Mouse (Mus musculus) kidney, adult 11 months (tissue): Measurements from ENCODE around the gene Thnsl1.

Source experiments
- DNase-seq: peaks from one replicate; pipeline ENCODE4 v3.0.0; 2022

Gene Thnsl1

GRCm38 (mm10) chr2:21204912-21205830, at the start of gene Thnsl1, which contains the start of gene Enkur:
Gene Thnsl1 (plus strand): TSS chr2:21205724.
Gene Enkur (minus strand): TSS chr2:21205365.
- peak; percentile 98 for DNase-seq

DNA sequence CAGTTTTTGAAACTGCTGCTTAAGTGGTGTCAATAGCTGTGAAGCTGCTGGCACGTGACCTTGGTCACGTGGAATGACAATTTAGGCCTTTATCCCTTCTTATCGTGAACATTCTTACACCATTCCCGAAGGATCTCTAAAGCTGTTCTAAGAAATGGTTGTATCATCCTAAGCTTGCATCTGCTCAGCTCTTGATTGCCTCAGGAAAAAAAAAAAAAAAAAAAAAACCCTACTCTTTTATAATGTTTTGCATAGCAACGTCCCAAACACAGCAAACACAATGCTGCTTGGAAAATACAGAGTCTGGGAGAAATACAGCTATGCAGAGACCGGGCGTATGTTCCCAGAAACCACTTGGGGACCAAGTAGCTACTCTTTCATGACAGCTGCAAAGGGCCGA, 41.2 kb upstream of the Thnsl1 start:
- no peak for DNase-seq

DNA sequence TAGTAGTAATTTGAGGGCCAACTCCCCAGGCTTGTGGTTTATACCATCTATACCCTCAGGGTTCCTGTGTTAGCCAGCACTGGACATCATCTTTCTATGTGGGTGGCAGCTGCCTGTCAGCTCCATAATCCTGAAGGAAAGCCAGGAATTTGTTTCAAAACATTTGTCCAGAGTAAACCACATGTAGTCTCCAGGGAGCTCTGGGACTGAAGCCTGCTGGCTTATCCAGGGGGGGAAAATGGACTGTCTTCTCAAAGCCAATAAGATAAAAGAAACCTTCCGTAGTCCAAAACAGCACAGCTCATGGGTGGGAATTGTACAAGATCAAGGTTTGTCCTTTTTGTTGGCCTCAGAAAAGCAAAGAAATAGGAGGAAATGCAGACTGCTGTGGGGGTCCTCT, 37.6 kb upstream of the Thnsl1 start:
- no peak for DNase-seq

DNA sequence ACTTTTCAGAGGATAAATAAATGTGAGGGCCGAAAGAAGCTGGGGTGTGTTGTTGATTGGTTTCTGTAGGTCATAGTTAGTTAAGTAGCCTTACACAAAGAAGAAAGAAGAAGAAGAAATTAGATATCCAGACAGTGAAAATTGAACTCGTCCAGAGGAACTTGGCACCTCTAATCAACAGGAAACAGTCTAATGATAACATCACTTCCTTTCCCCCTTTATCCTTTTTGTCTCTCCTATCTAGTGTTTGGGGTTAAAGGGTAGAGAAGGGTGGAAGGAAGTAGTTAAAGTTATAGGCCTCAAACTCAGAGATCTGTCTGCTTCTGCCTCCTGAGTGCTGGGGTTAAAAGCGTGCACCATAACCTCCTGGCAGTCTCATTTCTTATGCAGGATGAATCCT, 32.7 kb upstream of the Thnsl1 start:
- no peak for DNase-seq

DNA sequence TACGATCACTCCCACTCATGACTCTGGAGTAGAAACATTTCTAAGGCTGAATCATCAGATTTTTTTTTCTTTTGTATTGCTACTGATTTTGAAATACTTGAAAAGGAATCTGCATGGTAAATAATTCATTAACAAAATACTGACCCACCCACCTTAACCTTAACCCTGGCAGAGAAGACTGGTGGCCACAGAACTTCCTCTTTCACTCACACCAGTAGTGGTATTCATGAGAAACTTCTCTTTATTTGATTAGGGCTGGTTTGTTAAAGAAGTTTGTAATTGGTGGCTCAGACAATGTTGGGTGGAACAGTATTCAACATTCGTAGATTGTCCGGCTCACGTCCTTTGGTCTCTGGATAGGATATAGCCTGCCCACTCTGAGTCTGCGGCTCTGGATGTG, 26.4 kb upstream of the Thnsl1 start:
- no peak for DNase-seq

- no peak for DNase-seq
Observed at GRCm38 (mm10) chr2:21182811-21183210, 22.7 kb upstream of the Thnsl1 start.

DNA sequence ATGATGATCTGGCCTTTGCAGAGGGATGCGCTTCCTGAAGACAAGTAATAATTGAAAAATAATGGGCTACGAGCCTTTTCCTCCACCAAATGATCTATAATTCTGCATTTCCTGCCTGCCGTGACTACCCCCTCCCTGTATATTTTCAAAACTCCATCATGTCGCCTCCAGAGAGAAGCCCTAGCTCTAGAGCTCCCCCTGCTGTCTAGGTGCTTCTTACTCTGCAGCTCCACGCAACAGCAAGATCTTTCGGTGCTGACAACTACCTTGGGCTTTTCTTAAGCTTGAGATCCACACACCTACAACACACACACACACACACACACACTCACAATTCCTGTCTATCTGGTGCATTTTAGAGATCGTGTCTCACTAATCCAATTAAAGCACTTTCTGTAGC, 17.9 kb upstream of the Thnsl1 start:
- peak; percentile 21 for DNase-seq

GRCm38 (mm10) chr2:21188610-21189009, 16.9 kb upstream of the Thnsl1 start:
- no peak for DNase-seq

GRCm38 (mm10) chr2:21191232-21191631, 14.3 kb upstream of the Thnsl1 start:
- no peak for DNase-seq

DNA sequence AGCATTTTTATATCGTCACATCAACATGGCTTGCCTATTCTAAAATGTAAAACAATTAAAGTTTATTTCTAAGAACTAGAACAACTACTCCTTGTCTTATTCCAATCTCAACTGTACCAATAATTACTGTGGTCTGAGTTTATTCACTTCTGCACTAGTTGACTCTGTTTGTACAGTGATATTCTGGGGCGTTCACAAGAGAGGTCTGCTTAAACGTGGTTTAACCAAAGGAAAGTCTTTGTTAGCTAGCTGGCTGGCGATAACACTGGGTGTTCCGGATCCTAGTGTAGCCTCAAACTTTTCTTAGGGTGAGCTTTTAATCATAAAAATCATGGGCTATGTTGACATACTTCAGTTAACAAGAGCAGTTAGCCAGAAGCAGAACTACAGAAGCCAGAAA, 10.3 kb upstream of the Thnsl1 start:
- DNase-seq, result no peak

GRCm38 (mm10) chr2:21199051-21199450, 6.5 kb upstream of the Thnsl1 start:
- DNase-seq, result no peak

GRCm38 (mm10) chr2:21202754-21203153, 2.8 kb upstream of the Thnsl1 start:
- DNase-seq, result no peak

DNA sequence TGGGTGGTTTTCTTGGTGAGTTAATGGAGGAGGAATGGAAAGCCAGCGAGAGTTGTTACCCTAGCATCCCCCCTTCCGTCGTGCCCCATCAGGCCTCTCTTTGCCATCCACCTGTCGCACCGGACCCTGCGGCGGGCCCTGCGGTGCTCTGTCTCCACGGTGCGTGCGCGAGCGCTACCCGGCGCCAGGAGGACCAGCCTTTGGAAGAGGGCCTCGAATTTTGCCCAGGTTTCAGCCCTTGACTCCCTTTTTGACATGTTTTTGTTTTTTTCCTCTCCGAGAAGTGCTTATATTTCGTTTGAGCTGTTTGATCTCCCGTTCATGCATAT, 271 bp downstream of the Thnsl1 start:
- DNase-seq, result no peak

GRCm38 (mm10) chr2:21206278-21206677, 754 bp downstream of the Thnsl1 start:
- no peak for DNase-seq

GRCm38 (mm10) chr2:21211361-21211760, 5.8 kb downstream of the Thnsl1 start:
- no peak for DNase-seq

- DNase-seq, result no peak
Observed at GRCm38 (mm10) chr2:21214322-21214721, 8.8 kb downstream of the Thnsl1 start.

GRCm38 (mm10) chr2:21215284-21215683, 9.8 kb downstream of the Thnsl1 start:
- DNase-seq, result no peak

- DNase-seq, result no peak
Observed at GRCm38 (mm10) chr2:21222453-21223384, 17.2 kb downstream of the Thnsl1 start.

- DNase-seq, result no peak
Observed at GRCm38 (mm10) chr2:21230276-21230675, 24.8 kb downstream of the Thnsl1 start.

GRCm38 (mm10) chr2:21231147-21231546, 25.6 kb downstream of the Thnsl1 start:
- DNase-seq, result no peak

DNA sequence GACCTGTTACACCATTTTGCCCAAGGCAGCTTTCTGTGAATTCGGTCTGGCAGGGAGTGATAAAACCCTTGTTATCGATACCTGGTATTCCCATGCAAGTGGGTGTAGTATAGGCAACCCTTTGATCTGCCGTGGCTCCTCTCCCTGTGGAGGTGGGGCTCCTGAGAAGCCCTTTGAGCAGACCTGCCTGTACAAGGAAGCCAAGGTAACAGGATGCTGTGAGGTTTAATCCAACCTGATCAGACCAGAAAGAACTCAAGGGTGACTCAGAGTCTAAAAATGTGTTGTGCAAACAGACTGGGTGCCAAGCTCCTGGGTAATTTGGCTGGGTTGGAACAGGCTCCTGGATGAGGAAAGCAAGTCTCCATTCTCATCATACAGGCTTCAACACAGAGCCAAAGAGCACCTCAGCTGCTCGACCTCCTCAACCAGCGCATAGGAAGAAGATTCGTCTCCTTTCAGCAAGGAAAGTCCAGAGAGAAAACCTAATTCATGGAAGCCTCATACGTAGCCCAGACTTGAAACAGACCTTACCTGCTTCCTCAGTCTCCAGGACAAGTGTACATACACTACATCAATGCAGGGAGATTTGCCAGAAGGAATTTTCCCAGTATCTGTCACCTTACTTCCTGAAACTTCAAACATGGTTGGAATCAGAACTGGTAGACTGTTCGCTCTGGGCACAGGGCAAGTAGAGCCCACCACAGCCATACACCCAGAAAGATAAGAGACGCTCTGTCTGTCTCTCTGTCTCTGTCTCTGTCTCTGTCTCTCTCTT, 29.5 kb downstream of the Thnsl1 start:
- DNase-seq, result peak; percentile 37

DNA sequence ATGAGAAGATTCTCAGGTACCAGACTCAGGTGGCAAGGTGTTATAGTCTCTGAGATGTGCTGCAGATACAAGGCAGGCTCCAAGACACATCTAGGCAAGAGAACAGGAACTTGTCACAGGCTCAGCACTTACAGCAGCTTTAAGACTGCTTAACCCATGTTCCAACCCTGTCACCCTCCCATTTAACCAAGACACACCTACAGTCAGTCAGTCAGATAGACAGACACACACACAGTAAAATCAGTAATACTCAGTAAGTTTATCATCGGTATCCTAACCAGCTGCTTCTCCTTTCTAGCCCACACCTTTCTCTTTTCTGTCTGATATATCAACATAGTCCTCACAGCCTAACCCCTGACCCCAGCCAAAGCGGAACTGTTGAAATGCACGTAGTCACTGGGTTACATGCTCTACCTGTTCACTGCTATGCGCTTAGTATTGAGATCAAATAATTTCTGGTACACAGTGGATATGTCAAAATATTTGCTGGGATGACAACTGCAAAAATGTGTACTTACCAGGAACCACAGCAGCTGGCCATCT, 30.4 kb downstream of the Thnsl1 start:
- DNase-seq, result no peak

DNA sequence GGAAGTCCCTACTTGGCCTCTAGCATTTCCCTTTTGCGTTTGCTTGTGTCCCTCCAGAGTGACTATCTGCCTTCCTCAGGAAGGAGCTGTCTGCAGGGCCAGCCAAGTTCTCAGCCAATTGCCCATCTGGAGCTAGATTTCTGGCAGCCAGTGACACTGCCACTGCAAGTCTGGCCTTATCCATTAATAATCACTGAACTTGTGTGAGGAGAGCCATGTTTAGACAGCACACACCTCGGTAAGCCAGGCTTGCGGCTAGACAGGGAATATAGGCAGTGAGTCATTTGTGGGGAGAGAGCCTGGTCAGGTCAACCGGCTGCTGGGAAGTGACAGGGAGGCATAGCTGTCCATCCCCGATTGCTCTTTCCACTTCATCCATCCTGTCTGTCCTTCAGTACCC, 31.3 kb downstream of the Thnsl1 start:
- DNase-seq, result no peak
